Mouse (Mus musculus) gastrocnemius, adult 18-20 months (tissue): ENCODE data around the gene Brd3. TPM values are rescaled to one million over a fixed set of nuclear protein-coding genes. Genes with fewer than 3 reads are reported as not detected.
A peak's percentile ranks its signal among the peaks of the same experiment; 100 is the strongest.
"Not testable (repeated sequence)": the region's sequence is repeated elsewhere in the genome, so short reads cannot be mapped to it uniquely, and the experiment has no call there.

Experiments used
- DNase-seq: peaks from one replicate; pipeline ENCODE4 v3.0.0; 2021; ENCODE audit warnings: low spot score
- total RNA-seq, 2 experiments: library from RNA; stranded (reverse); gene quantifications; 2 replicates each; pipeline ENCODE4 v1.2.3; 2021

The Brd3 gene
- total RNA-seq, 2 experiments from 2014 or later = 21.8 to 23.0 TPM

GRCm38 (mm10) chr2:27513861-27514260 lies 6.4 kb upstream of the Brd3 start:
- no peak for DNase-seq

DNA sequence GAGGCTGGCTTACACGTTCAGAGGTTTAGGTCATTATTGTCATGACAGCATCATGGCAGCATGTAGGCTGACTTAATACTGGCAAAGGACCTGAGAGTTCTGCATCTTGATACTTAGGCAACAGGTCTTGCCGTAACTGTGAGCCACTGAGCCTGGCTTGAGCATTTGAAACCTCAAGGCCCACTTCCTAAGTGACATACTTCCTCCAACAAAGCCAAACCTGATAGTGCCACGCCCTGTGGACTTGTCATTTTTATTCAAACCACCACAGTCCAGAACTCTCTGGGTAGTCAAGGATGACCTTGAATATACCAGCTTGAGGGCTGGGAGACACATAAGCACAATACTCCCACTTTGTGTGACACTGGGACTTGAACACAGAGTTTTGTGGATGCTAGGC lies 5.4 kb upstream of the Brd3 start:
- DNase-seq = no peak

- peak; percentile 77 for DNase-seq
These were observed 3.2 kb upstream of the Brd3 start for GRCm38 (mm10) chr2:27510706-27511105.

- not testable (repeated sequence) for DNase-seq
These were observed 804 bp downstream of the Brd3 start for GRCm38 (mm10) chr2:27506658-27507057.

- no peak for DNase-seq
These were observed 1.9 kb downstream of the Brd3 start for GRCm38 (mm10) chr2:27505539-27505938.

DNA sequence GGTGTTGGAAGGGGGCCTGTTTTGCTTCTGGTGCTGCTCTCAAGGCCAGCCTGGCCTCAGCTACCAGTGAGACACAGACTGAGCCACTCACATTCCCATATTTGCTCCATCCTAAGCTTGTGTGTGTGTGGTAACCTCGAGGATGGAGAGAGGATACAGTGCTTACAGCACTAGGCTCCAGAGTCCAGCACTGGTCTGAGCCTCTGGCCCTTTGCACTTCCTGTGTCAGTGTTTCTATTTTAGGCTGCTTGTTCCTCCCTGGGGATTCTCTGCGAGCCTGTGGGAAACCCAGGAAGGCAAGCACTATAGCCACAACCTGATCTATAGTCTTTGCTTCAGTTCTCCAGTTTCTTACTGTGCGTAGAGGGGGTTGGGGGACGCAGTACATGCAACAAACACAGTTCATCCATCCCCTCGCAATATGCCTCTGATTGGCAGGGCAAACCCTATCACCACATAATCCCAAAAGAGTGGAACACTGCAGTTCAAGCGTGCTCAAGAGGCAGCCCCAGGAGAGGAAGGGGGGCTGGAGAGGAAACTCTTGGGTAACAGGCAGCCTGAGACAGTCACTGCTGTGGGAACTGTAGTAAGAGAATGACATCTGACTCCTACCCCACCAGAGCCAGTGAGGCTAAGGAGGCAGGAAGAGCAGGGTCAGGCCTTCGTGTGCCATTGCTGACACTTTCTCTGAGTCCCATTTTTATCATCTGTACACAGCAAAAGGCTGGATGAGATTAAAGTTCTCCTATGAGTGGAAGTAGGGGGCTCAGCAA lies 3.2 kb downstream of the Brd3 start:
- peak; percentile 53 for DNase-seq

DNA sequence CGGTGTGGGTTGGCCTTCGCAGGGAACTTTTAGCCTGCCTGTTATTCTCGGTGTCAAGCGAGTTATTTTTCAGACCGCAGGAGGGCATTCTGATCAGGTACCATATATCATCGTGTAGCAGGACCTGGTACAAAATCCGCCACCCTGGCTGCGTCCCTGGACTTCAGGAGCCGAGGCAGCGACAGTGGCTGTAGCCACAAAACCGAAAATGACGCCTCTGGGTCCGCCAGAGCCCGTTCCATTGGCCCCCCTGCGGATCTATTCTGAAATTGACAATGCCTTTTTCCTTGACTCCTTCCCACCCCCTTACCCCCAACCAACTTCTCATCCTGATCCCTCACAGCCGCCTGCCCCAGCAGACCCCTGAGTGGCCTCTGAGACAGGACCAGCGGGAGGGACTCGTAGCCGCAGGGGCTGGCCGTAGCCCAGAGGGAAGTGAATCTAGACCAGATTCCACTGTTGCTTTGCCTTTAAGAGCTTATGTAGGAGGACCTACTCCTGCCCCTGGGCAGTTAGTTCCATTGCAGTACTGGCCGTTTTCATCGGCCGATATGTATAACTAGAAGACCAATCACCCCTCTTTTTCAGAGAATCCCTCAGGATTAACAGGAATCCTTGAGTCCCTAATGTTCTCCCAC lies 11.0 kb downstream of the Brd3 start:
- DNase-seq = no peak

GRCm38 (mm10) chr2:27493971-27494370 lies 13.5 kb downstream of the Brd3 start:
- DNase-seq = no peak

GRCm38 (mm10) chr2:27490939-27491338 lies 16.5 kb downstream of the Brd3 start:
- DNase-seq = no peak

- no peak for DNase-seq
These were observed 19.1 kb downstream of the Brd3 start for GRCm38 (mm10) chr2:27488362-27488761.

DNA sequence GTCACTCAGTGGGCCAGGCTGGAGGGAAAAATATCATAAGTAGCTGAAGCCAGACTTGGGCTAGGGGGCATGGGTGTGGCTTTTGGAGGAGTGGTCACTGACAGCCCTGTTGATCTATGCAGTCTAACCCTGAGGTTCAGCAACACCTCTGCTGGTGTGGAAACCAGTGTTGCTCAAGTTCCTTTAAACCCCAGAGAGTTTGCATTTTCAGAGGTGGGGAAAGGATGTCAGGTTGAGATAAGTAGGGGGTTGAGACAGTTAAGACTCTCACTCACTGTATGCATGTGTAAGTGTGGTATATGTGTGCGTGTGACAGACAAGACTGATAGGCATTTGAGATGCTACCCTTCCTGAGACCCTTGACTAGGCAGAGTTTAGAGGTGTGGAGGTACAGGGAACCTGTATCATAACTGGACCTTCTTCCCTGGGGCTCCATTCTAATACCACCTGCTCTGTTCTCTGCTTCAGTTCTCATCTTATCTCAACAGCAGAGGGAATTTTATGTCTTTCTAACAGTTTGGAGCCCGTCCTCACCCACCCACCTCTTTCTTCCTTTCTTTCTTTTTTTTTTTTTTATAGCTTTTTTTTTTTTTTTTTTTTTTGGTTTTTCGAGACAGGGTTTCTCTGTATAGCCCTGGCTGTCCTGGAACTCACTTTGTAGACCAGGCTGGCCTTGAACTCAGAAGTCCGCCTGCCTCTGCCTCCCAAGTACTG lies 20.0 kb downstream of the Brd3 start:
- no peak for DNase-seq

DNA sequence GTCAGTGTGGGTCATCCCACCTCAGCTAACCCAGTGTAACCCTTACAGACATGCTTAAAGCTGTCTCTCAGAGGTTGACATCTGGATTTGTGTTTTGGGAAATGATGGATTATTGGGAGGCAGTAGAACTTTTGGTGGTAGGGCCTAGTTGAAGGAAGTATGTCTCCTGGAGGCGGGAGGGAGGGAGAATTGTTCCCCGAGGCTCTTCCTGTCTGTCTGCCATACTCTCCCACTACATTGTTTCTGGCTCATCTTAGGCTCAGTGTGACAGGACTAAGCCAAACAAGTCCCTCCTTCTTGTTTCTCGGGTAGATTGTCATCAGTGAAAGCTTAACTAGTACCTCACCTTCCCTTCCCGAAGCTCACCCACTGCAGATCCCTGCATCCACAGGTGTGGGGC lies 20.7 kb downstream of the Brd3 start:
- no peak for DNase-seq

DNA sequence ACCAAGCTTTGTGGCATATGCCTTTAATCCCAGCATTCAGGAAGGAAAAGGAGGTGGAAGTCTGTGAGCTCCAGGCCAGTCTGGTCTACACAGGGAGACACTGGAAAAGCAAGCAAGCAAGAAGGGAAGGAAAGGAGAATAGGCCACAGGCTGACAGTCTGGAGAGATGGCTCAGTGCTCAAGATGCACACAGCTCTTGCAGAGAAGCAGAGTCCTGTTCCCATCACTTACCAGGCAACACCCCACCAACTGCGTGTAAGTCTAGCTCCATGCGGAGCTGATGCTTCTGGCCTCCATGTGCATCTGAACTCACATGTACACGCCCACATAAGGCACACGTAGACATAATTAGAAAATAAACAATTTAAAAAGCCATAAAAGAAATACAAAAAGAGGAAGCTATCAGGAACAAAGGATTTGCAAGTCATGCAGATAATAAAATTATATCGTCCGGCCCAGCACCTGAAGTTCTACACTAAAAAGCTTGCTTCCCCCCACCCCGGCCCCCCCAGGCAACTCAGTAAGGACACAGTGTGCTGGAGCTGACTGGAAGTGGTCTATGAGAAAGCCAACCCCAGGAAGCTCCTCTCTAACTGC lies 25.1 kb downstream of the Brd3 start:
- no peak for DNase-seq

DNA sequence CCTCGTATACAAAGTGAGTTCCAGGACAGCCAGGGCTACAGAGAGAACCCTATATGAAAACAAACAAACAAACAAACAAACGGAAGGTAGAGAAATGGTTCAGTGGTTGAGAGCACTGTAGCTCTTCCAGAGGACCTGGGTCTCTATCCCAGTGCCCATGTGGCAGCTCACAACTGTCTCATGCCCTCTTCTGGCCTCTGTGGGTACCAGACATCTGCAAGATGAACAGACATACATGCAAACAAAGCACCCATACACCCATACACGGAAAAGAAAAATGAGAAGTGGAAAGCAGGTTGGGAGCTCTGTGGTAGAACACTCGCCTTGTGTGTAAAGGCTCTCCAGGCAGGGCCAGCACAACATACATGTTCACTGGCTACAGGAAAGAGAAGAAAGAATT lies 27.1 kb downstream of the Brd3 start:
- DNase-seq = no peak

DNA sequence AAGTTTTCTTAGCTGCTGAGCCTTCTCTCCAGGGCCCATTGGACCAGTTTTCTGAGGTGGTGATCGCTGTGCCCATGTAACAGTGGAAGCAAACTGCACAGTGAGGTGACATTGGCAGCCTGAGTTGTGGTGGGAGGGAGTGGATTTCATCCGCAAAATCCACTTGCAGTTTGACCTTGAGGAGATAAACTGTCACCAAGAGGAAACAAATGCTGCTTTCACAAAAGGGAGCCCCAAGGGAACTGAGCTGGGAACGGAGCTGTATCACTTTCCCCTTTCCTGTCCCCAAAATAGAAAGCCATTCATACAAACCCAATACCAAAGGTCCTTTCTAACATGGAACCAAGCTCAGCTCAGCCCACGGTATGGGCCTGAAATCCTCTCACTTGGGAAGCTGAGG lies 27.6 kb downstream of the Brd3 start:
- no peak for DNase-seq

DNA sequence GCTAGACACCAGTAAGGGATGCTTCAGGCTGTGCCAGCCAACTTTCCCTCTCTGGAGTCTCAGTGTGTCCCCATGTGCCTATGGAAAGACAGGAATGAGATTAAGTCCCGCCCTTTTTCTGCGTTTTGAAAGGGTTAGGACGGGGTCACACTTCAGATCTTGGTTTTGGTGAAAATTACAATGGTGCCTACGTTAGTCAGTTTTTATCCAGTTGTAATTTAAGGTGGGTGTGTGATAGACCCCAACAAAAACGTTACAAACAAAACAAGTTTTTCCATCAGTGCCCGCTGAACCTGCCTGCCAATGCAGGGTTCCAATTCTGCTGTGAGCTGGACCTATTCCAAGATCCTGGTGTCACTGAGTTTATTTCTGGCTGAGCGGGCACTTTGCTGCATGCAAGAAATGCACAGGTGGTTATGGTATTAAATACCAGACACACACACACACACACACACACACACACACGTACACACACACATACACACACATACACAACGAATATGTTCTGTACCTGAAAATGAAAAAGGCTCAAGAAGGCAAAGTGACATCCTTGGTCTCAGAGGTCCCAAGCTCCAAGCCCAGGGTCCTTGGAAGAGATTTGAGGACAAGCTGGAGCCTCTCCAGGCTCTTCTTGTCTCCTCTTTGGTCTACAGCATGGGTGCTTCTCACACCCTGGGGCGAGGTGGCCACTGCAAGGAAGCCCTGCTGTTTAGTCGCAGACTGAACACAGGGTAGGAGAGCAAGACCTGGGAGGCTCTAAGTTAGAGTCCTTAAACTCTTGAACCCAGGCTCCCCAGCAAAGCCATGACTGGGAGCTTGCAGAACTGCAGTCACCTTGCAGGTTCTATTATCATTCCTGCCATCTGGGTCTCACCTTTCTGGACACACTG lies 30.9 kb downstream of the Brd3 start:
- DNase-seq = peak; percentile 43

GRCm38 (mm10) chr2:27475495-27476302 lies 31.8 kb downstream of the Brd3 start:
- DNase-seq = peak; percentile 90

DNA sequence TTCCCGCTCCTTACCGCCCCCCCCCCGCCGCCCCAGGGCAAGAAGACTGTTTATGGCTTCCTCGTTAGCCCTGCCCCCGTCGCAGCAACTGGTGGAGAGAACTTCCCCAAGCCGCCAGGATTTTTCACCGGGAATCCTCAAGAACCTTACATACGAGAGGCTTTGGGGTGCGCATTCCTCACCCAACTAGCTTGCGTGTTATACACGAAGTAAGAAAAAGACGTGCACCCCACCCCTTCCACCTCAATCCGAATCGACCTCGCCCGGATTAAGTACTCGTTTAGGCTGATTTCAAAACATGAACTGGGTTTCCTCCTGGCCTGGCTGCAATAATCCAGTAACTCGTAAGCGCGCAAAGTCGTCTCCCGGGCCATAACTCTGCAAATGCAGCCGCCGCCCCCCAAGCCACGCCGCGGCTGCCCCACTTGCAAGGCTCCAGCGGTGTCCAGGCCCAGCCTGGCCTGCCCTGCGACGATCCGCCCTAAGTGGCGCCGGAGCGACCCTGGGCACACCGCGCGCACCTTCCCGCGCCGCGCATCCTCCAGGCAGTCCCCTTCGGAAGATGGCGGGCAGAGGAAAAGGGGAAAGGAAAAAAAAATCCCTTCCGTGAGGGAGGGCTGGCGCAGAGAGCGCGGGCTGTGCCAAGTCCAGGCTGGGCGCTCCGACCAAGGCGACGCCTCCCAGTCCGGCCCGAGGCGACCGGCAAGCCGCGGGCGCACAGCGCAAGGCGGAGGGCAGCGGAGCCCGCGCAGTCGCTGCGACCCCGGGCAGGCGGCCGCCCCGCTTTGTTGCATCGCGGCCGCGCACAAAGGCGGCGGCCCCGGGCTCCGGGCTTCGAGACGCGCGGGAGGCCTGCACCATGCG lies 32.6 kb downstream of the Brd3 start:
- DNase-seq = peak; percentile 19

GRCm38 (mm10) chr2:27473911-27474310 lies 33.6 kb downstream of the Brd3 start:
- no peak for DNase-seq
